Comparison of ENCODE assay signal across 30 mouse cellular contexts in the genomic region with DNA sequence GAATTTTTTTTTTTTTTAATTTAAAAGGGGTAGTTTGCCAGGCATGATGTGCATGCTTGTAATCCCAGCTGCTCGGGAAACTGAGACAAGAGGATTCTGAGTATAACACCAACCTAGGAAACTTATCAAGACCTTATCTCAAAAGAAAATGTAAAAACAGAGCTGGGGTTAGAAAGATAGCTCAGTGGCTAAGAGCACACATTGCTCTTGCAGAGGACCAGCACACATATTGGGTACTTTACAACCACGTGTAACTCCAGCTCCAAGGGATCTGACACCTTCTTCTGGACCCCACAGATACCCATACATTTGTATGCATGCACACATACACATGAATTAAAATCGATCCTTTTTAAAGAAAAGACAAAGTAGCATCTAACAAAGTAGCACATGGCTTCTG. TPM values are rescaled to one million over a fixed set of nuclear protein-coding genes. Genes with fewer than 3 reads are reported as not detected.
"Had no signal": no experiment of that assay in that cellular context is flagged by ENCODE, and none has a peak within 500 bp of the region (broad histone marks: within the 10 kb centered on the region; RNA-seq: fewer than 3 reads in every experiment).

No protein-coding gene starts in this region.

- H3K9ac ChIP-seq: heart, embryonic 13.5 days; heart, embryonic 15.5 days; hindbrain, embryonic 12.5 days; hindbrain, embryonic 14.5 days; intestine, embryonic 15.5 days; limb, embryonic 13.5 days; limb, embryonic 15.5 days; liver, embryonic 14.5 days had no signal

- ATAC-seq: hindbrain, embryonic 16.5 days; inflammation-experienced regulatory T-cells, adult 6 months had no signal

- H3K9me3 ChIP-seq: heart, embryonic 13.5 days; heart, embryonic 15.5 days; hindbrain, embryonic 10.5 days; hindbrain, embryonic 12.5 days; intestine, embryonic 15.5 days; limb, embryonic 13.5 days; limb, embryonic 15.5 days had no signal

- H3K27ac ChIP-seq: gastrocnemius, adult 2 months; heart, adult 2 months; heart, embryonic 13.5 days; heart, embryonic 15.5 days; hindbrain, embryonic 10.5 days; hindbrain, embryonic 12.5 days; hindbrain, embryonic 14.5 days; intestine, embryonic 15.5 days; kidney, postnatal 0 days; limb, embryonic 13.5 days; limb, embryonic 15.5 days; liver, embryonic 14.5 days had no signal

- H3K27me3 ChIP-seq: heart, embryonic 13.5 days; heart, embryonic 15.5 days; hindbrain, embryonic 12.5 days; intestine, embryonic 15.5 days; limb, embryonic 13.5 days; limb, embryonic 15.5 days had no signal

- DNase-seq: gastrocnemius, adult 2 months; gastrocnemius, postnatal 10 days; gastrocnemius, postnatal 25 days; heart, adult 2 months; heart, postnatal 4 days; kidney, adult 18-20 months; kidney, adult 8-10 months; kidney, postnatal 14 days; kidney, postnatal 36 days; layer of hippocampus, adult 9-11 months; layer of hippocampus, postnatal 36 days; left cerebral cortex, postnatal 4 days; lung, adult 18-20 months had no signal

- H3K4me3 ChIP-seq: gastrocnemius, adult 2 months; heart, adult 2 months; heart, embryonic 13.5 days; heart, embryonic 15.5 days; hindbrain, embryonic 10.5 days; hindbrain, embryonic 12.5 days; intestine, embryonic 15.5 days; limb, embryonic 13.5 days; limb, embryonic 15.5 days had no signal

- H3K4me2 ChIP-seq: heart, embryonic 13.5 days; heart, embryonic 15.5 days; hindbrain, embryonic 12.5 days; hindbrain, embryonic 14.5 days; intestine, embryonic 15.5 days; limb, embryonic 13.5 days; limb, embryonic 15.5 days had no signal

RNA-seq across cellular contexts. Expression of a gene that starts 21.6 kb away (rescaled TPM):
- polyA plus RNA-seq: heart, embryonic 13.5 days; heart, embryonic 15.5 days; heart, postnatal 0 days; hindbrain, embryonic 10.5 days; hindbrain, embryonic 14.5 days; hindbrain, embryonic 16.5 days; intestine, embryonic 15.5 days; kidney, embryonic 14.5 days; kidney, postnatal 0 days; large intestine, adult 2 months; limb, embryonic 11.5 days; limb, embryonic 13.5 days; limb, embryonic 15.5 days; liver, adult 2 months had no signal

RNA-seq across cellular contexts. Expression of a gene that starts 40.2 kb away (rescaled TPM):
- polyA plus RNA-seq: inflammation-experienced regulatory T-cells, adult 6 months; liver, adult 2 months had no signal
